Mouse (Mus musculus) urinary bladder, adult 18-20 months (tissue): ENCODE data around the gene Col15a1.
A peak's percentile ranks its signal among the peaks of the same experiment; 100 is the strongest.

Experiments used
- DNase-seq, 2 experiments: peaks; one replicate each; pipeline ENCODE4 v3.0.0; 2022; ENCODE audit warnings: low spot score in 2 of 2, mixed read lengths in 2 of 2

Gene Col15a1

GRCm38 (mm10) chr4:47230498-47230897, 22.5 kb downstream of the Col15a1 start:
- DNase-seq, result no peak

- no peak for DNase-seq
These were observed 23.4 kb downstream of the Col15a1 start for GRCm38 (mm10) chr4:47231322-47231721.

GRCm38 (mm10) chr4:47233192-47233835, 25.4 kb downstream of the Col15a1 start:
- DNase-seq, result peak in 1 of 2 experiments; percentile 40

- peak; percentile 58 to 66 for DNase-seq
These were observed 26.8 kb downstream of the Col15a1 start for GRCm38 (mm10) chr4:47234667-47235267.

GRCm38 (mm10) chr4:47235312-47235711, 27.4 kb downstream of the Col15a1 start:
- DNase-seq, result no peak

- no peak for DNase-seq
These were observed 28.1 kb downstream of the Col15a1 start for GRCm38 (mm10) chr4:47236104-47236503.

GRCm38 (mm10) chr4:47237220-47237619, 29.3 kb downstream of the Col15a1 start:
- no peak for DNase-seq

GRCm38 (mm10) chr4:47239114-47239513, 31.2 kb downstream of the Col15a1 start:
- no peak for DNase-seq

- no peak for DNase-seq
These were observed 32.9 kb downstream of the Col15a1 start for GRCm38 (mm10) chr4:47240901-47241300.

GRCm38 (mm10) chr4:47242127-47242526, 34.2 kb downstream of the Col15a1 start:
- DNase-seq, result no peak

GRCm38 (mm10) chr4:47244651-47245050, 36.7 kb downstream of the Col15a1 start:
- no peak for DNase-seq

- DNase-seq, result no peak
These were observed 37.7 kb downstream of the Col15a1 start for GRCm38 (mm10) chr4:47245621-47246020.

GRCm38 (mm10) chr4:47246811-47247210, 38.9 kb downstream of the Col15a1 start:
- DNase-seq, result no peak

- DNase-seq, result no peak
These were observed 39.6 kb downstream of the Col15a1 start for GRCm38 (mm10) chr4:47247574-47247973.

GRCm38 (mm10) chr4:47249193-47249592, 41.2 kb downstream of the Col15a1 start:
- no peak for DNase-seq

- peak; percentile 45 to 81 for DNase-seq
These were observed 43.1 kb downstream of the Col15a1 start for GRCm38 (mm10) chr4:47251069-47251468.

GRCm38 (mm10) chr4:47251693-47252435, 43.9 kb downstream of the Col15a1 start:
- no peak for DNase-seq

- no peak for DNase-seq
These were observed 44.7 kb downstream of the Col15a1 start for GRCm38 (mm10) chr4:47252627-47253026.

- peak; percentile 61 to 66 for DNase-seq
These were observed 47.7 kb downstream of the Col15a1 start for GRCm38 (mm10) chr4:47255641-47256040.

GRCm38 (mm10) chr4:47258201-47258600, 50.2 kb downstream of the Col15a1 start:
- no peak for DNase-seq

GRCm38 (mm10) chr4:47261049-47261448, 53.1 kb downstream of the Col15a1 start:
- DNase-seq, result no peak

GRCm38 (mm10) chr4:47261919-47262318, 54.0 kb downstream of the Col15a1 start:
- DNase-seq, result no peak

GRCm38 (mm10) chr4:47265555-47265954, 57.6 kb downstream of the Col15a1 start:
- no peak for DNase-seq
